Mouse (Mus musculus) midbrain, embryonic 15.5 days (tissue): ENCODE data around the gene Mgmt. TPM values are rescaled to one million over a fixed set of nuclear protein-coding genes. Genes with fewer than 3 reads are reported as not detected.

Experiments
- ATAC-seq: fragments of 200-750 bp; cut with Nextera tagmentation; replicated peaks from 2 replicates; pipeline ENCODE4 v1.8.0; 2017; ENCODE audit warnings: moderate TSS enrichment
- H3K27ac ChIP-seq: fragments of 300-500 bp; sonication (generic); 2 replicates; pipeline ENCODE4 v1.5.1; 2015; ENCODE audit warnings: mild to moderate bottlenecking, inconsistent platforms
- H3K27me3 ChIP-seq: fragments of 300-500 bp; sonication (generic); replicated peaks from 2 replicates; pipeline ENCODE4 v1.6.1; 2015; ENCODE audit warnings: inconsistent platforms
- H3K36me3 ChIP-seq: fragments of 300-500 bp; sonication (generic); replicated peaks from 2 replicates; pipeline ENCODE4 v1.6.1; 2015; ENCODE audit warnings: inconsistent platforms
- H3K4me1 ChIP-seq: fragments of 300-500 bp; sonication (generic); 2 replicates; pipeline ENCODE4 v1.6.1; 2015; ENCODE audit warnings: inconsistent platforms
- H3K4me2 ChIP-seq: fragments of 300-500 bp; sonication (generic); 2 replicates; pipeline ENCODE4 v1.6.1; 2015; ENCODE audit warnings: inconsistent platforms, mild to moderate bottlenecking, moderate library complexity
- H3K4me3 ChIP-seq: fragments of 300-500 bp; sonication (generic); 2 replicates; pipeline ENCODE4 v1.5.1; 2015; ENCODE audit warnings: mild to moderate bottlenecking, inconsistent platforms
- H3K9ac ChIP-seq: fragments of 300-500 bp; sonication (generic); 2 replicates; pipeline ENCODE4 v1.6.1; 2015; ENCODE audit warnings: mild to moderate bottlenecking, inconsistent platforms
- H3K9me3 ChIP-seq: fragments of 300-500 bp; sonication (generic); 2 replicates; pipeline ENCODE4 v1.6.1; 2016; ENCODE audit warnings: inconsistent platforms
- WGBS: fragments of 180-500 bp; shearing (Covaris S2); methylation state at CpG from one replicate; pipeline ENCODE4 v1.1.7; 2015; ENCODE audit warnings: mixed read lengths; 5-methylcytosine and 5-hydroxymethylcytosine counted together
- polyA plus RNA-seq: library from polyadenylated mRNA; unstranded; fragments of >200 nt; fragmentation: Nextera tagmentation; extraction: Ambion mirVana; gene quantifications from 2 replicates; pipeline ENCODE4 v1.2.1, GENCODE M21; 2015

The Mgmt gene
- polyA plus RNA-seq, 1 experiment from 2014 or later: 1.5 TPM

DNA sequence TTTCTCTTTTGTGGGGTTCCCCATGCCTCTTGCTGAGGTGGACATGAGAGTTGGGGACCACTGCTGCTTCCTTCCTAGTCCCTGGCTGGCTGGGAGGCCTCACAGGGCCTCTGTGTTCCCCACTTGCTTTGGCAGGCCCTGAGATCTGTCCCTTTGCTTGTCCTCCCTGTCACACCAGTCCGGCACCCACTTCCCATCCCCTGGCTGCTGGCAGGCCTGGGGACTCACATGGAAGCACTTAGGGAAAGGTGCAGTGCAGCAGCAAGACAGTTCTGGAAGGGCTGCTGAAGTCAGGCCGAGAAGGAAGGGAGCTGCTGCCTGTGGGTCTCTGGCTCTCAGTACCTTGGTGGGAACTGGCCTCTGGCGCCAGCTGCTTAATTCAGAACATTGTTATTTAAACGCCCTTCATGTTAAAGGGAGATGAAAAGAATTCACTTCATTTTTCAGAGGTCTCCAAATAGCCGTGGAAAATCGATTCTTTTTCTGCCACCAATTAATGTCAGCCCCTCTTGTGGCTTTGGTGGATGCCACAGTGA is 53.9 kb downstream of the Mgmt start:
- Histone ChIP-seq H3K9me3 (no peaks in the 10 kb centered on the region), H3K9ac (no peak overlapping the region), H3K27ac (no peak overlapping the region), H3K4me2 (no peak overlapping the region), H3K4me1 (peaks cover 8% of the 10 kb centered on the region), H3K27me3 (0 out of 2 replicates have a peak, but pooled peaks cover 3% of the 10 kb centered on the region), H3K4me3 (no peak overlapping the region), H3K36me3 (no peaks in the 10 kb centered on the region)
- no peak for ATAC-seq
- 26% methylated on average over 6 of the region's 6 CpGs for WGBS

DNA sequence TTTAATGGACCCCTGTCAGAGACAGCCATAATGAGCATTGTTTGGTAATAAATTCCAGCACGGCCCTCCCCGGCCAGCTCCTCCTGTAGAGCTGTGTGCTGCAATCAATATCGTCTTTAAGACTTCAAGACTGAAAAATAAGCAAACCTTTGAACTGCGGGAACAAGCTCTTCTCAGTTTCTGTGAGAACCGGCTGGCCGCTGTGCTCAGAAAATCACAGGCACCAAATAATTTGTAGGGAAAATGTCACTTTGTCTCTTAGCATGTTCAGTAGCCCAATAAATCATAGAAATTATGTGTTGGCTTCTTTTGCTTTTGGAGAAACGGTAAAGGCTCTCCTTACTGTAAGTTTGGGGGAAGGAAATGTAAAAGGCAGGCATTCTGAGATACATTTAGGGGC is 58.2 kb downstream of the Mgmt start:
- 50% methylated on average over 7 of the region's 7 CpGs for WGBS
- H3K36me3 ChIP-seq: no peaks in the 10 kb centered on the region
- H3K9ac ChIP-seq: no peak overlapping the region
- H3K4me2 ChIP-seq: no peak overlapping the region
- H3K27ac ChIP-seq: no peak overlapping the region
- H3K9me3 ChIP-seq: no peaks in the 10 kb centered on the region
- H3K4me1 ChIP-seq: peaks cover 13% of the 10 kb centered on the region
- ATAC-seq: no peak
- H3K4me3 ChIP-seq: no peak overlapping the region
- H3K27me3 ChIP-seq: no peaks in the 10 kb centered on the region

DNA sequence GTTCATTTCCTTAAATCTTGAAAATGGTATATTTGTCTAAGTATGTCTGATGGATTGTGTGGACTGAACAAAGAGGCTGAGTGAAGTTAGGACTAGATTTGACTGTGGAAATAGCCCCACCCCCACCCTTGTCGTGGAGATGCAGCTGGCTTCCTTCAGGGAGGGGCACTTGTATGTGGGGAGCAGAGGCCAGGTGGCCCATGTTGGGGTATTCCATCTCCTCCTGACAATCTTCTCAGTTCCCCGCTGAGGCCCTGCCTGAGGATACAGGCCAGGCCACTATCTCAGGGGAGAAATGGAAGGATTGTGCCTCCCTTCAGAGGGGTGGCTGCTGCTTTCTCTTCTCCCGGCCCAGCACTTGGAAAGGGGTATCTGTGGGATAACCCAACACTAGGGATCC is 58.8 kb downstream of the Mgmt start:
- Histone ChIP-seq H3K4me2 (no peak overlapping the region), H3K36me3 (no peaks in the 10 kb centered on the region), H3K9me3 (no peaks in the 10 kb centered on the region), H3K27me3 (no peaks in the 10 kb centered on the region), H3K4me1 (peaks cover 13% of the 10 kb centered on the region), H3K4me3 (no peak overlapping the region), H3K27ac (no peak overlapping the region), H3K9ac (no peak overlapping the region)
- ATAC-seq: no peak
- WGBS: 17% methylated on average over 3 of the region's 3 CpGs

DNA sequence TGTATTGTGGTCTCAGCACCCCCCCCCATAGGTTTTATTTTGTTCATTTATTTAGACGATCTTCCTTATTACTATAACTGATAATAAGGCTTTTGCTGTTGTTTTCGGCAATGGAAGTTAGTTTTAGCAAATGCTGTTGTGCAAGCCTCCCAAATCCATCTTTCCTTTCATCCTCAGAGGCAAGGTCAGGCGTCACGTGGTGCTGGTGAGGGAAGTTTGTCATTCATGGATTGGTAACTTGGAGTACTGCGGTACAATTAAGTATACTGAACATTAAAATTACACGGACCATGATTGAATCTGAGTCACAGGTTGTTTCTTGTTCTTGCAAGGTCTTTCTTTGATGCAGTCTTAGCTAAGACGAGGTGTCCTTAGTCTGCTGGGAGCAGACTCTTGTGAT is 77.9 kb downstream of the Mgmt start:
- no peak overlapping the region for H3K4me2 ChIP-seq
- no peaks in the 10 kb centered on the region for H3K27me3 ChIP-seq
- no peaks in the 10 kb centered on the region for H3K9me3 ChIP-seq
- WGBS: 95% methylated on average over 7 of the region's 7 CpGs
- no peaks in the 10 kb centered on the region for H3K36me3 ChIP-seq
- H3K4me1 ChIP-seq: no peaks in the 10 kb centered on the region
- H3K27ac ChIP-seq: no peak overlapping the region
- H3K4me3 ChIP-seq: no peak overlapping the region
- ATAC-seq: no peak
- no peak overlapping the region for H3K9ac ChIP-seq

DNA sequence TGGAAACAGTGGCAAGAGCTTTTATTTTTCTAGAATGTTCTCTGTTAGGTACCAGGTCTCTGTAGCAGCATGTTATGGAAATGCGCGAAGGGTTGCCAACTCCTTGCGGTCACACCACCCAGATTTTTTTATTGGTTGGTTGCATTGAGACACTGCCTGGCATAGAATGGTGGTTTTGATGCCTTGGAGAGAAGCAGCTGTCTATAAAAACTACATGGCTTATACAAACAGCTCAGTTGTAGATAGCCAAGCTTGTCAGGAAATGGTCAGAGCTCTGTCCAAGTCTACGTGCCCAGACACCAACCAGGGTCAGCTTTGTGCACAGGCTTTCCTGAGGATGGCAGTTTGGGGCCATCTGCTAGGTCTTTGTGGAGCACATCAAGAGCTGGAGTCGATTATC is 80.6 kb downstream of the Mgmt start:
- Histone ChIP-seq H3K4me3 (no peak overlapping the region), H3K9me3 (no peaks in the 10 kb centered on the region), H3K4me1 (no peaks in the 10 kb centered on the region), H3K36me3 (no peaks in the 10 kb centered on the region), H3K4me2 (no peak overlapping the region), H3K9ac (no peak overlapping the region), H3K27ac (no peak overlapping the region), H3K27me3 (no peaks in the 10 kb centered on the region)
- ATAC-seq: no peak
- 93% methylated on average over 5 of the region's 5 CpGs for WGBS

DNA sequence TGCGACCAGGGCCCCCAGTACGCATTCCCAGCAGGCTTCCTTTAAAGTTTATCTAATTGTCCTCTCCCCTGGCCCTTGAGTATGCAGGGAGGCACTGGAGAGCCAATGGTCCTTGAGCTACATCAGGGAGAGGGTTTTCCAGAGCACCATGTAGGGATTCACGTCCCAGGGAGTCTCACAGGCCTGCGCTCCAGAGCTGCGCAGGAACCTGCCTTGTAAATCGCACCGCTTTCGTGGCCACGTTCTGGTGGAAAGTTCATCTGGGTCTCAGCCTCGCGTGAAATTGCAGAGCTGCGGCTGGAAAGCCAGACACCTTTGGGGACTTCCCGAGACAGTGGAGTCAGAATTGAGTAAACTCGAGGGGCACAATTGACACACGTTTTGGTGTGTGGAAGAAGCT is 103.0 kb downstream of the Mgmt start:
- 84% methylated on average over 15 of the region's 15 CpGs for WGBS
- no peaks in the 10 kb centered on the region for H3K9me3 ChIP-seq
- no peak overlapping the region for H3K9ac ChIP-seq
- no peaks in the 10 kb centered on the region for H3K27me3 ChIP-seq
- H3K4me3 ChIP-seq: no peak overlapping the region
- peaks cover 8% of the 10 kb centered on the region for H3K4me1 ChIP-seq
- no peak overlapping the region for H3K27ac ChIP-seq
- no peak for ATAC-seq
- H3K4me2 ChIP-seq: no peak overlapping the region
- H3K36me3 ChIP-seq: no peaks in the 10 kb centered on the region

DNA sequence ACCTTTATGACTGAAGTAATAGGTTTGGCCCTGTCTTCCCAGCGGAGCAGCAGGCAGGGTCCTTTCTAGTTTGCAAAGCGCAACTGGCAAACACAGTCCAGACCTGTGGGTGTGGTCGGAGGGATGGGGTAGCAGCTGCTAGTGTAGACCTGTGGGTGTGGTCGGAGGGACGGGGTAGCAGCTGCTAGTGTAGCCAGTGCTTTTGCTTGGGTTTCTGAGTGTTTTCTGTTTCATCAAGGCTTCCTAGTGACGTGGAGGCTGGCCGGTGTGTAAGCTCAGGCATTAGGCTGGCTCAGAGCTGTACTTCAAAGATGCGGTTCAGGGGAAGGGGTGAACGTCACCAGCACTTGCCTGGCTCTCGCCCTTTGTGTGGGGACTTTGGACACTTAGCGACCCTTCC is 106.3 kb downstream of the Mgmt start:
- no peaks in the 10 kb centered on the region for H3K36me3 ChIP-seq
- no peak overlapping the region for H3K4me2 ChIP-seq
- 47% methylated on average over 11 of the region's 11 CpGs for WGBS
- H3K4me1 ChIP-seq: peaks cover 29% of the 10 kb centered on the region
- no peak for ATAC-seq
- H3K27me3 ChIP-seq: no peaks in the 10 kb centered on the region
- no peak overlapping the region for H3K27ac ChIP-seq
- no peak overlapping the region for H3K9ac ChIP-seq
- H3K9me3 ChIP-seq: no peaks in the 10 kb centered on the region
- no peak overlapping the region for H3K4me3 ChIP-seq

DNA sequence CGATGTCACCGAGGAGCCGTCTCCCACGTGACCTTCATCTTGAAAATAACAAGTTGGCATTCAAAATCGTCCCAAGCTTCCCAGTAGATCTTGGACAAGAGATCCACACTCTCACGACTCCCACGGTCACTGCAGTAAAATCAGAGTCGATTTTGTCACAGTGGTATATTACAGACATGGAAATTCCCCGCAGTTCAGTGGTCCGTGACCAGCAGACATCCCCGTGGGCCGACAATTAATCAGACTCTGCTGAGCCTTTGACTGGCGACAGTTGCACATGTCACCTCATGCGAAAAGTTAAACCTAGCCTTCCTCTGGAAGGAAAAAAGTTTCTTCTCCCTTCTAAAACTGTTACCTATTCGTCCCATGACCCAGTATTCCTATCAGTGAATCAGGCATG is 106.8 kb downstream of the Mgmt start:
- no peaks in the 10 kb centered on the region for H3K36me3 ChIP-seq
- H3K9me3 ChIP-seq: no peaks in the 10 kb centered on the region
- no peak overlapping the region for H3K4me2 ChIP-seq
- H3K9ac ChIP-seq: no peak overlapping the region
- no peak for ATAC-seq
- no peak overlapping the region for H3K27ac ChIP-seq
- H3K27me3 ChIP-seq: no peaks in the 10 kb centered on the region
- 61% methylated on average over 15 of the region's 15 CpGs for WGBS
- no peak overlapping the region for H3K4me3 ChIP-seq
- peaks cover 29% of the 10 kb centered on the region for H3K4me1 ChIP-seq

DNA sequence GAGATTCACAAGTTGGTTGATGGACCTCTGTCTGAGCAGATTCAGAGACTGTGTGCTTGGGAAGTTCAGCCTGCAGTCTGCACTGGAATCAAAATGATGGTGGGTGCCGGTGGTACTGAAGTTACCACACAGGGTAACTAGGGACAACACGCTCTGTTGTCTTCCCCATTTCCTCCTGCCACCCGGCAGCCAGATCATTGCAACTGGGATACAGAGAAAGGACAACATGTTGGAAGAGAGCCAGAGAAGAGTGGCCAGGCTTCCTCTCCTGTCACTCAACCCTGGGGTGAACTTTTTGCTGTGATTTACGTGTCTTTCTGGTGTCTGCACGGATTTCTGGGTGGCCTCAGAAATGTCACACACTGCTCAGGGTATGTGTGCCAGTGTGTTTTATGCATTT is 107.4 kb downstream of the Mgmt start:
- Histone ChIP-seq H3K27ac (no peak overlapping the region), H3K9me3 (no peaks in the 10 kb centered on the region), H3K4me1 (peaks cover 29% of the 10 kb centered on the region), H3K27me3 (no peaks in the 10 kb centered on the region), H3K36me3 (no peaks in the 10 kb centered on the region), H3K4me2 (no peak overlapping the region), H3K9ac (no peak overlapping the region), H3K4me3 (no peak overlapping the region)
- WGBS: 48% methylated on average over 5 of the region's 5 CpGs
- no peak for ATAC-seq

DNA sequence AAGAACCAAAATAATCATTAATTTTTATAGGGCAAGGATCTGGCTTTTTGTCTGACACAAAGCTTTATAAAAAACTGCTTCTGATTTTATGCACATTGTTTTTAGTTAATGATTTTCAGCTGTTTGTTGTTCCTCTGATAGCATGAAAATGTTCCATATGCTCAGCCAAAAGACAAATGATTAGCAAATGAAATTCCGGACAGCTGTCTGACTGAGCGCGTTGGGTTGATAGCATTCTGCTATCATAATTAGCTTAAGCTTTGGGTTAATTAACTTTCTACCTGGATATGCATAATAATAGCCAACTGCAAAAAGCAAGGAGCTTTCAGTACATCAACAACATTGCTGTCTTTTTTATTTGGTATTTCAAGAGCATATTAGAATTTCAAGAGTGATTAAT is 108.0 kb downstream of the Mgmt start:
- Histone ChIP-seq H3K36me3 (no peaks in the 10 kb centered on the region), H3K4me3 (no peak overlapping the region), H3K4me2 (no peak overlapping the region), H3K27me3 (no peaks in the 10 kb centered on the region), H3K9ac (no peak overlapping the region), H3K27ac (no peak overlapping the region), H3K9me3 (no peaks in the 10 kb centered on the region), H3K4me1 (peaks cover 29% of the 10 kb centered on the region)
- 47% methylated on average over 3 of the region's 3 CpGs for WGBS
- no peak for ATAC-seq

DNA sequence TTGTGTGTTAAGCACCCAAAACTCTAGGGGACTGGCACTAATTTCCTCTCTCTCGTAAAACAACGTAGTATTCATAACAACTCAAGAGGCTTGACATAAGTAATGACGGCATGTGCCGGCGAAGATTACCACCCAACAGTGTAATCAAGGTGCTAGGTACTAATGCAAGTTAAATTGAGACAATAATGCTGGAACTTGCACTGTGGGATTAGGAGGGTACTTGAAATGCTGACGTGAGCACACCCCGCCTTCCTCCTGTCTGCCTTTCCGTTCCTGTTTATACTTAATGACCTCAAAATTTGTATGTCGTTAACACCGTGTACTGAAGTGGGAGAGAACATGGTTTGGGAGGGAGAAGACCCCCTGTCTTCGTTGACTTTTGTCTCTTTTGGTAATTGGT is 110.9 kb downstream of the Mgmt start:
- Histone ChIP-seq H3K36me3 (no peaks in the 10 kb centered on the region), H3K9me3 (no peaks in the 10 kb centered on the region), H3K4me1 (peaks cover 32% of the 10 kb centered on the region), H3K9ac (no peak overlapping the region), H3K4me3 (no peak overlapping the region), H3K27ac (no peak overlapping the region), H3K4me2 (peak overlapping the region; percentile 22; the same call in 1 of the 2 replicates), H3K27me3 (no peaks in the 10 kb centered on the region)
- no peak for ATAC-seq
- WGBS: 37% methylated on average over 11 of the region's 11 CpGs

DNA sequence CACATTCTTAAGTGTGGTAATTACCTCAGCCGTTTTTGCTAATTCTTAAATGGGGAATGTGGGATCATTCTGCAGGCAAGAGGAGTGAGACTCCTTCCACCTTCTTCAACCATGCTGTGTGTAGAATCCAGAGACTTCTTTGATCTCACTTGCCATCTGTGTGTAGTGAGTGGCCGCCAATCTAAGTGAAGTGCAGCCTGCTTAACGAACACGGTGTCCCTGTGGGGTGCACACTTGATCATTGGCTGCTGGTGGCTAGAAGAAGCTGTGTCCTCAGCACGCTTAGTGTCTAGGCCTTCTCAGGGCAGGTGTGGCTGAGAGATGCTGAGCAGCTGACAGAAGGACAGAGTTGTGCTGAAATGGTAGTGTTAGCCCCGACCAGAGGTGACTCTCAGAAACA is 113.9 kb downstream of the Mgmt start:
- no peaks in the 10 kb centered on the region for H3K9me3 ChIP-seq
- H3K9ac ChIP-seq: no peak overlapping the region
- no peaks in the 10 kb centered on the region for H3K36me3 ChIP-seq
- ATAC-seq: no peak
- H3K27ac ChIP-seq: no peak overlapping the region
- peaks cover 21% of the 10 kb centered on the region for H3K4me1 ChIP-seq
- no peak overlapping the region for H3K4me2 ChIP-seq
- H3K27me3 ChIP-seq: peaks cover 5% of the 10 kb centered on the region; the same call in 1 of the 2 replicates
- no peak overlapping the region for H3K4me3 ChIP-seq
- WGBS: 55% methylated on average over 6 of the region's 6 CpGs

DNA sequence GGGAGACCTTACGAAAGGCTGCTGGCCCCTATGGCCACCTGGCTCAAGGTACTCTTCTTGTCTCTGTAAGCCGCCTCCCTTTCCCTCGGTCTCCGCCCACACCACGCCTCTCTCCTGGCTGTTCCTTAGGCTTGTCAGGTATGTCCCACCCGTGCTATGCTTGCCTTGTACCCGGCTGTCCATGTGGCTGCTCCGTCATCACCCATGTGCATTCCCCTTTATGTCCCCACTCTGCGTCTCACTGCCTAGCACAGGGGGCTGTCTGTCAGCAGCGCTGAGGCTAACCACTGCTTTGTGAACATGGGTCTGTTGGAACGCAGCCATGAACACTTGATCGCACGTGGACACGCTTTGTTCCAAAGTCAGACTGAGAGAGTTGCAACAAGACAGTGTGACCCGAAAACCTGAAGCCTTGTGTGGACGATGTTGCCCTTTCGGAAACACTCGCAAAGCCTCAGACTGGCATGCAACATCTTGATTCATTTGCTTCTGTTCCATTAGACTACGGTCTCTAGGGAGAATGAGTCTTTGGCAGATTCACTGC is 115.4 kb downstream of the Mgmt start:
- H3K9me3 ChIP-seq: no peaks in the 10 kb centered on the region
- WGBS: 78% methylated on average over 19 of the region's 19 CpGs
- peaks cover 14% of the 10 kb centered on the region for H3K4me1 ChIP-seq
- no peak overlapping the region for H3K27ac ChIP-seq
- H3K36me3 ChIP-seq: no peaks in the 10 kb centered on the region
- H3K27me3 ChIP-seq: peaks cover 5% of the 10 kb centered on the region; the same call in 1 of the 2 replicates
- H3K4me2 ChIP-seq: no peak overlapping the region
- no peak overlapping the region for H3K4me3 ChIP-seq
- no peak for ATAC-seq
- no peak overlapping the region for H3K9ac ChIP-seq
